Mouse (Mus musculus): ENCODE data around the gene Irx5.

Gene Irx5

GRCm38 (mm10) chr8:92357398-92357981, at the start of gene Irx5:
TSS of gene Irx5 (plus strand) at chr8:92357625.
- DNase-seq (ENCODE audit: low read depth, low spot score) = peak; percentile 60

DNA sequence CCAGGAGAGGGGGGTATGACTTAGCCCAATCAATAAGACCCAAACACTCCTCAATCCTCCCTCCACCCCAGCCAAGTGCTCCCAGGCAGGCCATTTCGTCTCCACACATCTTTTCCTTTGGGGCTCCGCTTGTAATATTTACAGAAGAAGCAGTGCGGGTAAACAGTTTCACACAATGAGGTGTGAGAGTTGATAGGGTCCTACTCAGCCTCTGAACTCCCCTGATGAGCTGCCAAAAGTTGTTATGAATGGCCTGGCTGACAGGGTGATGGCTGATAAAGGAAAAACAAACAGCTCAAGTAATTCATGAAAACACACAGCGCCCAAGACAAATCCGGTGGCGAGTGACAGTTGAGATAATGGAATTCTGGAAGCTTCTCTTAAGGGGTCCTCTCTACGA, 45.2 kb upstream of the Irx5 start:
- no peak for DNase-seq (ENCODE audit: low read depth, low spot score)

- DNase-seq (ENCODE audit: low read depth, low spot score) = no peak
Observed at GRCm38 (mm10) chr8:92313707-92314106, 43.7 kb upstream of the Irx5 start.

DNA sequence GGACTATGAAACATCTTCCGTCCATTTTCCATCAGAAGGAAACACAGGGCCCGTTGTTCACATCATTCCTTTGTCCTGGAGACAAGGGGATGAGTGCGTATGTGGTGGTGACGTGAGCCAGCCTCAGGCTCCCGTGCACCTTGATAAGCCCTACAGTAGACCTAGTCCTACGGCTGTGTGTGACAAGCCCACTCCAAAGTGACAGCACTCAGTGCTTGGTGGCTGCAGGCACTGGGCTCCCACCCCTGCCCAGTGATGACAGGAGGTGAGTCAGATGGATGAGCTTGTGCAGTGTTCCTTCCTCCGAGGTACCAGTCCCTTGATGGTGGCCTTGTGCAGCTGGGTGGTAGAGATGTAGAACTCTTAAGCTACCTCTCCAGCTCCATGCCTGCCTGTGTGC, 33.7 kb upstream of the Irx5 start:
- no peak for DNase-seq (ENCODE audit: low read depth, low spot score)

- no peak for DNase-seq (ENCODE audit: low read depth, low spot score)
Observed at GRCm38 (mm10) chr8:92327176-92327575, 30.2 kb upstream of the Irx5 start.

- no peak for DNase-seq (ENCODE audit: low read depth, low spot score)
Observed at GRCm38 (mm10) chr8:92329273-92329672, 28.2 kb upstream of the Irx5 start.

- DNase-seq (ENCODE audit: low read depth, low spot score) = no peak
Observed at GRCm38 (mm10) chr8:92331811-92332210, 25.6 kb upstream of the Irx5 start.

- no peak for DNase-seq (ENCODE audit: low read depth, low spot score)
Observed at GRCm38 (mm10) chr8:92333406-92333805, 24.0 kb upstream of the Irx5 start.

DNA sequence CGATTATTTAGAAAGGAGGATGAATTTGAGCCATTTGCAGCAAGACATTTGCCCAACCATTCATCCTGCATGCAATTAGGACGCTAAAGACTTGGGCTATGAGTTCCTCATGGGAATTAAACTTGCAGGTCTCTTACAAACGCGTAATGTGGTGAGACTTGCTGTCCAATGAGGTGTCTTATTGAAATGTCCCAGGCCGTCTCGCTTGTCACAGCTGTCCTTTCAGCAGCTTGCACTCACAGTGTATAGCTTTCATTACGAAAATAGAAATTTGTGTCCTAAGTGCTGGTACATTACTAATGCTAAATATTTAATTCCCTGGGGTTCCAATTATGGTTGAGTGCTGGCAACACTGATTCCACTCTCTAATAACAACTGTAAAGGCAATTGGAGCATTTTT, 22.3 kb upstream of the Irx5 start:
- DNase-seq (ENCODE audit: low read depth, low spot score) = no peak

DNA sequence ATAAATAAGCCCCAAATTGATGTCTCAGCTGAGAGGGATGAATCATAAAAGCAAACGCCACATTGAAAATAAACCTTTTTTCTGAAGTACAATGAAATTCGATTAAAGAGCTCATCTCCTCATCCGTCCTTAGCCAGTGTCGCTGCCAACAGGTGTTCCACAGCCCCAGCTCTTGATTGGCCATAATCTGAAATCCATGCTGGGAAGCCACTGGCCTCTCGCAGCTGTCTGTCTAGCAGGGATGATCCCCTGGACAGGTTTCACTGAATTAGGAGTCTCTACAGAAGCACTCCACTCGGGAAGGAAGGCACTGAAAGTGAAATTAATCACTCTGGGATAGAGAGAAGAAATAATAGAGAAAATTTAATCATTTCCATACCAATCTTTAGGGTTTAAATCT, 21.4 kb upstream of the Irx5 start:
- DNase-seq (ENCODE audit: low read depth, low spot score) = no peak

- no peak for DNase-seq (ENCODE audit: low read depth, low spot score)
Observed at GRCm38 (mm10) chr8:92343544-92343943, 13.9 kb upstream of the Irx5 start.

DNA sequence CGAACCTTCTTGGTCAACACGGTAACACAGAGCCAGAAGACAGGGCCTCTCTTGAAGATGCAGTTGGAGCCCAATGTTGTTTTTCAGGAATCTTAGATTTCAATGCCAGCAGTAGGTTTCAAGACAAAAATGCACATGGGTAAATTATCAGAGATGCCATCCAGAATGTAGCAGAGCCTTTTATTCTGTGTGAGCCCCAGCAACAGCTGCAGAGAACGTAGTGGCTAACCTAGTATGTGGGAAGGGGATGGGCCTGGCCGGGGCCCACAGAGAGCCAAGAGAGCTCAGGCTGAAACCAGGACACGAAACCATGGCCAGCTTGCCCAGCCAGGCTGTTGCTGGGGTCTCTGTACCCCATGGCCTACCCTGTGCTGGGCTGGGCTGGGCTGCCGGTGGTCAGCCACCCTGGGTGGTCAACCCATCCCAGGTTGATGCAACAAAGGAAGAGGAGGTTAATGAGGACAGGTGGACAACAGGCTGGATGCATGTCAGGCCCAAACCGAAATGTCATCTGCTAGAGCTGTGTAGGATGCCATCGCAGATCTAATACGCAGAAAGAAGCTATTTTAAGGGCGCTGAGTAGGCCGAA, 7.4 kb upstream of the Irx5 start:
- DNase-seq (ENCODE audit: low read depth, low spot score) = no peak

DNA sequence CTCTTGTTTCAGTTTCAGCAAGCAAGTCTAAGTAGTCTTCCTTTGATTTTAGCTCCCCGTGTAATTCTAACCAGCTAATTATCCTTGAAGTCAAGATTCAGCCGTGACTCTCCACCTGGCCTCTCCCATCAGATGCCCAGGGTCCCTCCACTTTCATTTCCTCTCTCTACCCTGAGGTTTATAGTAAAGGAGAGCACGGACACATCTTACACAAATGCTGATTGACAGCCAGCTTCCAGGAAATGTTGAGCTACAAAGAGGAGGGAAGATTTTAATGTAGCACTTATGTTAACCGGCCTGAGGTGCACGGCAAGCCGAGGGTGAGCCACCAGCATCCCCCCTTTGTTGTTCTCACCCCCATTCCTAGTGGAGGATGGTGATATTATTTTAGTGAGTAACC, 4.0 kb upstream of the Irx5 start:
- DNase-seq (ENCODE audit: low read depth, low spot score) = no peak

GRCm38 (mm10) chr8:92354536-92355482, 2.6 kb upstream of the Irx5 start:
- DNase-seq (ENCODE audit: low read depth, low spot score) = no peak

DNA sequence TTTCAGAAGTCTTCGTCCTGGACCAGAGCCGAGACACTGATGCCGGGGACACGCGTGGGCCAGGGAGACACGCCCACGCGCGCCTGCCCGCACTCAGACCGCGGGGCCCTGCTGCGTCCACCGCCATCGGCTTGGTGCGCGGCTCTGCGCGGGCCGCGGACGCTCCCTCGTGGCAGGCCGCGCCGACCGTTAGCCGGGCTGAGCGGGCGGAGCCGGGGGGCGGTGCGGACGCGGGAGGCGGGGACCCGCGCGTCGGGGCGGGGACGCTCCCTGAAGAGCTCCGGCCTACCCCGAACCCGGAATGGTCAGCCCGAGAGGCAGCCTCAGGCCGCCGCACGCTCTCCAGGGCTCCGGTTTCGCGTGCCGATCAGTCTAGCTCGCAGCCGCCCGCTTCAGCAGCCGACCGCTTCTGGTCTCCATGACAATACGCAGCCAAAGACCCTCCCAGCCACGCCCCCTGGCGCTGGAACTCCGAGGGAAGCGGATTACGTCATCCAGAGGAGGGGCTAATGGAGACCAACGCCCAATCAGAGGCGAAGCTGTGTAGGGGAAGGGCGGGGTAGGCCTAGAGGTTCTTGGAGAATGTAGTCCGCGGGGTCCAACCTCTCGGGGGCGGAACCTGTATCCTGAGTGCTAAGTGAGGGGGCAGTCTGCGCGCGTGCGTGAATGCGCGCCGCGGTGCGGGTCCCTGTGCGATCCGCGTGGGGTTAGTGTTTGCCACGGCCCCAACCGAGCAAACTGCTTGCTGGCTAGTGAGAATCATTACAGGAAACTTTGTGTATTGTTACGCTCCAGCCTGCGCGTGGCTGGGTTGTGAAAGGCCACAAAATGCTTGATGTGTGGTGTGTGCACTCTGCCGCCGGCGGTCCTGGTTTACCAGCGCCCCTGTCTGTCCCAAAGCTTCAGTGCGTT, 1.5 kb upstream of the Irx5 start:
- DNase-seq (ENCODE audit: low read depth, low spot score) = peak; percentile 98

- DNase-seq (ENCODE audit: low read depth, low spot score) = no peak
Observed at GRCm38 (mm10) chr8:92356613-92357375, 631 bp upstream of the Irx5 start.

DNA sequence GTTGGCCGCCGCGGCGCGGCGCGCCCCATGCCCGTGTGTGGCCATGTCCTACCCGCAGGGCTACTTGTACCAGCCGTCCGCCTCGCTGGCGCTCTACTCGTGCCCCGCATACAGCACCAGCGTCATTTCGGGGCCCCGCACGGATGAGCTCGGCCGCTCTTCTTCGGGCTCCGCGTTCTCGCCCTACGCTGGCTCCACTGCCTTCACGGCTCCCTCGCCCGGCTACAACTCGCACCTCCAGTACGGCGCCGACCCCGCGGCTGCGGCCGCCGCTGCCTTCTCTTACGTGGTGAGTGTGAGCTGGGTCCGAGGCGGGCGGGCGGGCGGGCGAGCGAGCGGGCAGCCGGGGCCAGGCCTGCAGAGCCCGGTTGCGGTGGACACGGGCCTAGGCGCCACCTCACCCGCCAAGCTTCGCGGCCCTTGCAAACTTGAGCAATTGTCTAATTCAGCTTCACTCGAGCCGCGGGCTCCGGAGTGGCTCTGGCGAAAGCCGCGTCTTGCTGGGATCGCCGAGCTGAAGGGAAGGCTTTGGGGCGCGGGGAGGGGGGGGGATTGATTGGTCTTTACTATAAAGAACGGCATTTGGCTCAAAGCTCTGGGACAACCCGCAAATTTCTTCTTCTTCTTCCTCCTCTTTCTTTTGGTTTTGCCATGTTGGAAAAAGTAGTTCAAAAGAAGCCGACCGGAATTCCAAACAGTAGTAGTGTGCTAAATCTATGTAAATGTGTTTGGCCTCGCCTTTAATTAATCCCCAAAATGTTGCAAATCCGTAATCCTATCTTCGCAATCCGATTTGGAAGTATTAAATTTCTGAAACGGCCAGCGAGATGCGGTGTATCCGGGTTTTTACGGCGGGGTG, 945 bp downstream of the Irx5 start:
- no peak for DNase-seq (ENCODE audit: low read depth, low spot score)

- no peak for DNase-seq (ENCODE audit: low read depth, low spot score)
Observed at GRCm38 (mm10) chr8:92359000-92359832, 1.8 kb downstream of the Irx5 start.

- no peak for DNase-seq (ENCODE audit: low read depth, low spot score)
Observed at GRCm38 (mm10) chr8:92359833-92360082, 2.3 kb downstream of the Irx5 start.
